Mouse (Mus musculus) cerebellum, adult 11 months (tissue): ENCODE measurements at regions not wholly inside any gene's neighbourhood (a gene's known extent, or its start where the extent isn't known, plus 50 kb on each side); places are given as distances from the start of the nearest gene placed in this dataset.

Experiments used
- DNase-seq: peaks from one replicate; pipeline ENCODE4 v3.0.0; 2022

DNA sequence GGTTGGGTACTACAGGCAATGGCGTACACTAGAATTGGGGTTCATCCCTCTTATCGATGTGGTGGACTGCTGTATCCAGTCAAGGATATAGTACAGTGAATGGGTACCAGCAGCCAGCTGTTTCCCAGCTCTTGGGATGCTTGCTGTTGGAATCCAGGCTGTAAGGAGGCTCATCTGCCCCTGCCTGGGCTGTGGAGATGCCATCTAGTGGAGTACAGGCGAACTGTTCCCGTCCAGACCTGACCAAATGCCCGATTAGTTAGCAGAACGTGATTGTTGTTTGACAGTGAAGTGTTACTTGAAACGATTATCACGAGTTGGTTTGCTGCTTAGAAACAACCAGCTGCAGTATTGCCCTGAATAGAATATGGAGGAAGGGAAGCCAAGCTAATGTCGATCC is 205.0 kb upstream of the Gadl1 start:
- DNase-seq: no peak

DNA sequence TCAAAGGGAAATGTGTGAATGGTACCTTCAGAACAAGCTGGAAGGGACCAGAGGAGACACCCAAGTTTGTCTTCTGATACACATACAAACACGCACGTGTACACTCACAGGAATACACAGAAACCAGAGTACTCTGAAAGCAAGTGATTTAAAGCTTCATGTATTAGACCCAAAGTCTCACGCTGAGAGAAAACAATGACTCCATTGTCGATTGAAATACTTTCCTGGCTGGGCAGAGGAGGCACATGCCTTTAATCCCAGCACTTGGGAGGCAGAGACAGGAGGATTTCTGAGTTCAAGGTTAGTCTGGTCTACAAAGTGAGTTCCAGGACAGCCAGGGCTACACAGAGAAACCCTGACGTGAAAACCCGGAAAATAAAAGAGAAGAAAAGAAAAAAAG is 203.5 kb upstream of the Gadl1 start:
- no peak for DNase-seq

DNA sequence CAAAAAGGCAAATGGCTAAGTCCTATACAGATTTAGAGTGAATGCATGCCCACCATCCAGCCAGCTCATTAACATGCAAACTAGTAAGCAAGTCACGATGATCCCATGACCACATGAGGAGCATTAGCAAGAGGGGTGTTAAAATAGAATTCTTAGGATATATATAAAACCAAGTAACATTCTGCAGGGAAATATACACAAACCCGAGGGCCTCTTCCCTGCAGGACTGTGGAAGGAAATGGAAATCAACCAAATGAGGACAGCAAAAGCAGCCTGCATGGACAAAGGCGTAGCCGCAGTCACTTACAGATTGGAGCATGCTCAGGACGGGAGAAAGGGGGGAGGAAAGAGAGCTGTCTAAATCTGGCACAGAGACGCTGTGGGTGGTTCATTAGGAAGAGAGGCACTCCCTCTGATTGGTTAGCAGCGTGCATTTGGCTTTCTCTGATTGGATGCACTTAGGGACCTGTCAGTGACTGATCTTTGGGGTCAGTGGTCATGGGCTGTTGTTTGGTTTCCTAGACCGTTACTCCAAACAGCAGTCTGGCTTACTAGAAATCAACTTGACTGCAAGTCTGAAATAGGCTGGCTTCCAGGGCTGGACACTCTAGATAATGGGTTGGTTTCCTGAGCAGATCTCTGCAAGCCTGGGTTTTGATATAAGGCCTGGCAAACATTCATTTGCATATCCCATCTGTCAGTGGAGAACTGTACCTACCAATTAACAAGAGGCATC is 200.9 kb upstream of the Gadl1 start:
- no peak for DNase-seq

DNA sequence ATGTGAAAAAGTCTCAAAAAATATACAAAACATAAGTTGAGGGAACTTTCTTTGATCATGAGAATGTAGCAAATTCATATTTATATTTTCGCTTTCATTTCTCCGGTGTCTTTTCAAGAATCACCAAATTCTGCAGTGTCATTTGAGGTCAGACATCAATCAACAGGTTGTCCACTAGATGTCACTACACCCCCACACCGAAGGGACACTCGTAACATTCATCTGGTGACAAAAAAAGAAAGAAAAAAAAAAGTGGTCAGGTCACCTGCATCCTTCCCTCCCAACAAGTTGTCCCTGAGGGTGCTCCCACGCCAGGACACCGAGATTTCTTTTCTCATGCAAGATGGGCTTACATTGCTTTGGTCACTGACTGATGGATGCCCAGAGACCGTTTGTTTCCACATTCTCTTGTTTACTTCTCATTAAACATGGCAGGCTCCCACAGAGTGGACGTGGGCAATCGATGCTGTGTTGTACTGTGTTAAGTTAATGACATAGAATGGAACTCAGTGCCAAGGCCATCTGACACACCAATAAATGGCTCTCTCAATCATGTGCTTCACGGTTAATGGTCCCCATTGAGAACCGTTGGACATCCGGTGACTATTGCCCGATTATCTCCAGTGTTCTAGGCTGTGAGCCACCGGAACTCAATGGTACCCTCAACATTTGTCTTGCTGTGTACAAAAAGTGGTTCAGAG is 199.1 kb upstream of the Gadl1 start:
- no peak for DNase-seq

DNA sequence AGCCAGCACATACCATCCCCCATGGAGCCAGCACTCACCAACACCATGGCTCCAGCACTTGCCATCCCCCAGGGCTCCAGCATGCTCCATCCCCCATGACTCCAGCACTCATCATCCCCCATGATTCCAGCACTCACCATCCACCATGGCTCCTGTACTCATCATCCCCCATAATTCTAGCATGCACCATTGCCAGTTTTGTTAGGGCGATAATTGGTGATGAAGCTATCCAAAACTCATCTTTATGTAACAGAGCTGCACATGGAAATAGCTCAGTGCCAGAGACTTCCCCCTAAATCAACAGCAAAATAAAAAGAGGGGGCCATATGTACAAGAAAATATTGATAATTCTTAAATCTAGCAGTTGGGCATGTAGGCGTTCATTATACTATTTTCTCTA is 188.9 kb upstream of the Gadl1 start:
- no peak for DNase-seq

DNA sequence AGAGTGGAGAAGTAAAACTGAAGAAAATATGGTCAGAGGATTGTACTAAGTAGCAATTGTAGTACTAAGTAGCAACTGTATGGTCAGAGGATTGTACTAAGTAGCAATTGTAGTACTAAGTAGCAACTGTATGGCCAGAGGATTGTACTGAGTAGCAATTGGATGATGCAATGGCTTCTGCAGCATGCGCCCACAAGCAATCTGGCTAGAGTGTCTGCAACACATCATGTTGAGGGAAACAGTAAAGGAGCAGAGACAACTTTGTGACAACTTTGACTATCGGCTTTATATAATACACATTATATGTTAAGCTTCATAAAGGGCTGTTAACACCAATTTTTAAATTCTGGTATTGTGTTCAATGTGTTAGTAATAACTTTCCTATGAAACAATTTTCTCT is 188.4 kb upstream of the Gadl1 start:
- DNase-seq: no peak

DNA sequence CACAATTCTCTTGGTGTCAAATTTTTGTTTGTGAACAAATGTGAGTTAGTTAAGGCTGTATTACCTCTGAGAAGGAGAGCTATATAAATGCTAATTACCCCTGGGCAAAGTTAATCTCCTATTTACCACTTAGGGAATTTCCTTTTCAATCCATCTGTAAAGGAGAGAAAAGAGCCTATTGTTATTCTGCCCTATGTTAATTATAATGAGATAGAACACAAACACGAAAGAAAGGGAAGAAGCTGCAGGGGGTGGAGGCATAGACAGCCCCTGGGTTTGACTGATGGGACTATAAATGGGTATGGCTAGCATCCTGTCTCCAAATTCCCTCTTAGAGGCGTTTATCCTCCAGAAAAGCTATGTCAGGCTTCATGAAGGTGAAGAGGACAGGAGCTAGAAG is 185.2 kb upstream of the Gadl1 start:
- DNase-seq: no peak

DNA sequence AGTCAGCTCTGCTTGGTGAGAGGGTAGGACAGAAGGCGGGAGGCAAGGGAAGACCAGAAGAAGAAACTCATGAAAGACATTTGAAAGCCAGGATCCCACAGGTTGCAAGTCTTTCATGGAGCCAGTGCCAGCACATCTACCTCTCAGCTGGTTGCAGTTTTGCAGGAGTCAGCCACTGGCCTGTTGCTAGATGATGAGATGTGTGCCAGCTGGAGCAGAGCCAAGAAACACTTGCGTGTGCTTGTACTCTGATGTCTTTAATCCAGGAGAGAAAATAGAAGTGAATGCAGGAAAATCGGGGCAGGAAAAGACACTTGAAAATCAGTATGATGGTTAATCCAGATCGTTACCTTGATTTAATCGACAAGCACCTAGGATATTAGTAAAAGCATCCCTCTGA is 181.9 kb upstream of the Gadl1 start:
- DNase-seq: no peak

DNA sequence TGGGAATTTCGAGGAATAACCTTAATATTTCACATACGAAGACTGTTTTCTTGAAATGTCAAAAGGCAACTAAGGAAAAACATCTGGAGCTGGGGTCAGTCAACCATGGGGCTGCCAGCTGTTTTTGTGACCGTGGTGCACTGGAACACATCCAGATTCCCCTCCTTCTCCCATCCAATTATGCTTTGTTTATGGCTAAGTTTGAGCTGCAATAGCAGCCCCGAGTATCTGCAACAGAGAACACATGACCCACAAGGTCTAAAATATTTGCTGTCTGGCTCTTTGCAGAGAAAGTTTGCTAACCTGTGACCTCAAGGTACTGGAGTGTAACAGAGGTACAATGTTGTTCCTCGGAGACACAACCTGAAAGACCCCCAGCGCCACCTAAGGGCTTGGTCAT is 177.7 kb upstream of the Gadl1 start:
- DNase-seq: no peak

DNA sequence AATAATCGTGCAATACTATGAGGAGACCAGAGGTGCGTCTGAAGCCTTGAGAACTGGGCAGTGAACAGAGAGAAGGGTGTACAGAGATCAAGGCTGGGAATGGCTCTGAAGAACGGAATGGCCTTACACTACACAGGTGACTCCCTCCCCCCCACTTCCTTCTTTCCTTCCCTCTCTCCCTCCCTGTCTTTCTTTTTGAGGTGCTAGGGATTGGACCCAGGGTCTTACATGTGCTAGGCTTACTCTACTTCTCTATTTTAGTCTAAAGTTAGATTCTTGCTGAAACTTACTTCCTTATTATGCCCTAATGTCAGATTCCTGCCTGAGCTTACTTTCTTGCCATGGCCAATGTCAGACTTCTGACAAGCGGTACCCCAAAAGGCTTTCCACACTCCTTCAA is 176.2 kb upstream of the Gadl1 start:
- no peak for DNase-seq

DNA sequence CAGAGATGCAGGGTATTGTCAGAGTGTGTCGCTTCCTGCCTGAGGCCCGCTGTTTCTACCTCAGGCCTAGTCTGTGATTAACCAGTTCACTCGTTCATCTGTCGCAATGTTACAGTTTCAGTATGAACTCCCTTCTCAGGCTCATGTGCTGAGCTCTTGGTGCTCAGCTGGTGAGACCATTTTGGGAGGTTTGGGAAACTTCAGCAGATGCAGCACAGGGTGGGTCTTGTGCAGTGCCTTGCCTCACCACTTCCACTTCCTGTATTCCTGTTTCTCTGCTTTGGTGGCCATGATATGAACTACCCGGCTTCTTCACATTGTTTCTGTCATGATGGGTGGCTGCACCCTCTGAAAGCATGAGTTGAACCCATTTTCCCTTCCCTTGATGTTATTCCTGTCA is 169.3 kb upstream of the Gadl1 start:
- no peak for DNase-seq

DNA sequence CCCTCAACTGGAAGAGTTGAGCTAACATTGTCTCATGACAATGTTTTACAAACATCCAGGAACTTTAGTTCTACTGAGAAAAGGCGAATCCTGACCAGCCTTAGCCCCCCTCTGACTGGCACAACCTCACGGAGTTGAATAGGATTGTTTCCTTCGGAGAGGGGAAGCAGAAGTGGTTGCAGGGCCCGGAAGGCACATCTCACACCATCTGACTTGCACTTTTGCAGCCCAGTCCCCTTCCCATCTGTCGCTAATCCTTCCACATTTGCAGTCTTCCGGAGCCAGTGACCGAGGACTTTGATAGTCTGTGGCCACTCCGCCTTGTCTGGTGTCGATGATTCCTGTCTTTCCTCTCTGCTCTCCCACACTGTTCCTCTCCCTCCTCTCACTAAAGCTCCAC is 162.8 kb upstream of the Gadl1 start:
- DNase-seq: no peak

DNA sequence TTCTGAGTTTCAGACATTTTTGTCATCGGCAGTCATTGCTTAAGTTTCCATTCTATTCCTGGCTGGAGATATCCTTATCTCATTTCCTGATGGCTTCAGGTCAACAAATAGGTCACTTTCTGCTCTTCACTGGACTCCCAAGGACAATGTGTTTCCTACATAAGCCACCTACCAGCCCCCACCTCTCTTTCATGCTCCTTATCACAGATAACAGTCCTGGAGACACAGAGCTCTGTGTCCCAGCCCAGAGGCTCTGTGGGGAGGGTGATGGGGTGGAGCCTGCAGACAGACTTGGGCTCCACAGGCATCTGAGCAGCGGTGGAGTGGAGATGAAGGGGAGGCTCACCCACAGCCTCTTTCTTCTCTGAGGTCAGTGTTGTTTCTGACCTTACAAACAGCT is 148.8 kb upstream of the Gadl1 start:
- DNase-seq: no peak

DNA sequence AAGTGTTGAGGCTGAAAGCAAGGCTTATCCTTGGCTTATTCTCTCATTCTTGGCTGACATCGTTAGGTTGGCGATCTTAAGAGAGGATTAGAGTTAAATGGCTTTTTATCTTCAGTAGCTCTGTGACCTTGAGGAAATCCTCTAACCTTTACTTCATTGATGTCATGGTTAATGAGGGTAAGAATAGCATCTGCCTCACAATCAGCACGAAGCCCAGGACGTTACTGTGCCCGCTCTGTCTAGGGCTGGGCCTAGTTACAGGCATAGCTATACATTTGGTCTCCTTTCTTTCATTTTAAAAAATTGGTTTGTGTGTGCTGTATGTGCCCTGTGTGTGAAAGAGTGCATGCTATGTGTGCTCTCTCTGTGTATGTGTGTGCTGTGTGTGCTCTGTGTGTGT is 145.1 kb upstream of the Gadl1 start:
- no peak for DNase-seq

DNA sequence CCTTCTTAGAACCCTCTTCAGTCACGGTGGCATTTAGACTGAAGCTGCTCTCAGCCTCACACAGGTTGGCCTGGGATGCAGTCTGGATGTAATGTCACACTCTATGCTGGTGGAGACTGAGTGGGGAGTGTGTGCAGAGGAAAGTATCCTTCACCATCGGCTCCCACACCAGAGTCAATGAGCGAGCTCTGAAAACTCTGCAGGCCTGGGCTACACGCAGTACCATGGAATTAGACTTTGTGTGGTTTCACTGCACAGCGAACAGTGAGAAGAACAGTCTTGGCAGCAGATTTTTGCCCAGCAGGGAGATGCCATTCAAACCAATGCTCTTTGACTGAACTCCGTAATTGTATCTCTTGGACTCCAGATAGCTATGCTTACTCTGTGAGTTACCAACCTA is 142.8 kb upstream of the Gadl1 start:
- DNase-seq: no peak

DNA sequence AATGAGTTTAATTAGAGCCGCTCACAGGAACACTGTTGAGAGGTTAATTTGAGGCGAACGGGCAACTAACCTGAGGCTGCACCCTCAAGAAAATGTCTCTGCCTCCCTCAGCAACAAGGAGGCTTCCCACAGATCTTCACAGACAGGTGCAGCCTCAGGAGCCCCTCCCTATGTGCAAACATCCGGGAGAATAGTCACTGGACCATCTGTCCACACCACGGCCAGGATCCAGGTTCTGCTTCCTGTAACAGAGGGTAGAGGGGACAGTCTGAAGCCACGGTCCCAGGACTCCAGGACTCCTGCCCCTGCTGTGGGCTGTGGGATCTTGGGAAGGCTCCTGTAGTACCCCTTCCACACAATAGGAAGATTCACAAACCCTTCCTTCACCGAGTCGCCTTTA is 134.1 kb upstream of the Gadl1 start:
- no peak for DNase-seq

DNA sequence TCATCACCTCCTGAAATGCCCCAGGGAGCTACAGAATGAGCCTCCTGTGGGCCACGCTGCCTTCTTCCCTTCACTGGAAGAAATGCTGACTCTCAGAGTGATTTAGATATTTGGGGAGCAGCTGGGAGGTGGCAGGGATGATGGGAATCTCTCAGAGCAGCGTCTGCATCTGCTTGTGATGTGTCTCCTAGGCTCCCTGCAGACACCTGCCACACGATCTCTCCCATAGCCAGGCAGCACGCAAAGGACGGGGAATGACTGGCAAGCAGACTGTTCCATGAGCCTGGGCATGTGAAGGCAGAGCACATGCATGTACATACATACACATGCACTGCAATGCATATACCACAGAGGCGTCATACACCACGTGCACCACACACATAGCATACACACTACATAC is 133.4 kb upstream of the Gadl1 start:
- no peak for DNase-seq

DNA sequence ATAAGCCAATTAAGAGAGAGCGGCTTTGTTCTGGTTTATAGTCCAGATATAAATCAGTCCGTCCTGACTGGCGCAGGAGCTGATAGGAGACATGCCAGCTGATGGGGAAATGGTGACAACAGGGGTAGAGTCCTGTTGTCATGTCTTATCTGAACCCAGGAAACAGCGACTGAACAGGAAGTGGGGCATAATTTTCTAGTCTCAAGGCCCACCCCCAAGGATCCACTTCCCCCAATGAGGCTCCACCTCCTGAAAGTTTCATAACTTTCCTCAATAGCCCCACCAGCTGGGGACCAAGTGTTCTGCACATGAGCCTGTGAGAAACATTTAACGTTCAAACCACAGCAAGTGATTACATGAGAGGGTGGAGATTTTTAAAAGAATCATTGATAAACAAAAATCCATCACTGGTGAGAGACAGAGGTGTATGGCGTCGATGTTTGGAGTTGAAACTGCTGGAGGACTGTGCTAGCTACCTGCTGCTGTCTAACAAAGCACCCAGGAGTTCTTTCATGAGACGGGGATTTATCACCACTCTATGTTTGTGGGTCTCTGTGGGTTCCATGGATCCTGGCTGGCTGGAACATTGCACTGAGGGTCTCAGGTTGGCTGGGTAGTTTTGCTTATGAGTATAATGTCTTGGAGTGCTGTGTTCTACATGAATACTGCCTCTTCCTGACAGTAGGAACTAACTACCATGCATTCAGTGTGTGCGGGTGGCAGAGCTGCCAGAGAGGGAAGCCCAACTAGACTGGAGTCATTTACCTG is 132.0 kb upstream of the Gadl1 start:
- no peak for DNase-seq

DNA sequence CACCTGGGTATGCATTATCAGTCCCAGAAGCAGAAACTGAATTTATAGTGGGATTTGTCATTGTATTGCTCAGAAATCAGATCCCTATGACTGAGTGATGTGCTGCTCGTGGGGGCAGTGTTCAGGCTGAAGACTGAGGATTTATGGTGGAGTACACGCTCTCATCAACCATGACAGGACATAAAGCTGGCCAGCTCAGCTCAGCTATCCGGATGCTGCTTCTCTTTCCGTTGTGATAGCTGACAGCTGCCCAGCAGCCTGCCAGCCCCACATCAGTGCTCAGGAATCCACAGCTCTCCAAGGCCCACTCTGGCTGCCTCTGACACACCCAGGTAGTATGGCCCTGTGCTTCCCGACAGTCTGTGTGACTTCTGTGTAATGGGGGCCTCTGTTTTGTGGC is 130.4 kb upstream of the Gadl1 start:
- DNase-seq: no peak

DNA sequence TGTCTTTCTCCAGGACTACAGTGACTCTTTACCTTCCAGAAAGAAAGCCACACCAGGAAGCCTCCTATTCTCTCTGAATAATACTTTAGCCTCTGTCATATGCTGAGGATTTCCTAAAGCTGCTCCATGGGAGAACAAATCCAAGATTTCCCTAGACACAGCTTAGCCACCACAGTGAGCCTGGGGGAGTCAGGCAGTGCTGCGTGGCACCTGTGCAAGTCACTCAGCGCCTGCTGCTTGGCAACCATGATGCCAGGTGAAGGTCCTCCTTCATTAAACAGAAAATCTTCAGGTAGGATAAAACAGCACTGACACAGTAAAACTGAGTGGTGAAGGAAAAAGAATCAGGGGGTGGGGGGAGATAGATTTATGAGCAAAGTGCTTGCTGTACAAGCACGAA is 109.9 kb upstream of the Gadl1 start:
- DNase-seq: no peak

DNA sequence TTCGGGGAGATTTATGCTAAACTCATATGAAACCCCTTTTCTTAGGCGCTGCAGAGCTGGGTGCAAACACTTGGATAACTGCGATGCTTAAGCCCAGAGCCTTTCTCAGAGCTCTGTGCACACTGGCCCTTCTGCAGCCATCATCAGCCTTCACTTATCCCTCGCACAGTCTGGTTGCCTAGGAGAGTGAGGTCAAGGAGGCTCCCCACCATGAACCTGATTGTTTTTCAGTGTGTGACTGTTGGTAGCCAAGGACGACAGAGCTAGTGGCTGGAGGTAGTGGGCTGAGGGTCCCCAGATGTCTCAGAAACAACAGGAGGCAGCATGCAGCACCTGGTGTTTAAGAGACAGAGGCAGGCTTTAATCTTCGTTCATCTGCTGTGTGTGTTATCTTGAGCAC is 108.6 kb upstream of the Gadl1 start:
- DNase-seq: no peak

DNA sequence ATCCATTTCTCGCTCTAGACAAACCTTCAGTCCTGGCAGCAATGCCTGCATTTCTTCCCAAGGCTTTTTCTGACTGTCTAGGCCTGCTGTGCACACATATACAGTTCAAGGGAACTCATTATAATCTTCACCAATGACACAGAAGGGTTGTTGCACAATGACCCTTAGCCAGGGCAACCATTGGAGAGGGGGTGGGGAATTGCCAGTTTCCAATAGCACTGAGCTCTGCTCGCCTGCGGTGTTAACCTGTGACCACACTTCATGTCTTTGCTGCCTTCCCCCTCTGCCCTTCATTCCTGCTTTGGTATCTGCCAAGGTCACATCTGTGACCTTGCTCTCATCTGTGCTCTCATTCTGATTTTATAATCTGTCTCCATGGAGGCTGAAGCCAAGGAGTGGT is 106.2 kb upstream of the Gadl1 start:
- no peak for DNase-seq

DNA sequence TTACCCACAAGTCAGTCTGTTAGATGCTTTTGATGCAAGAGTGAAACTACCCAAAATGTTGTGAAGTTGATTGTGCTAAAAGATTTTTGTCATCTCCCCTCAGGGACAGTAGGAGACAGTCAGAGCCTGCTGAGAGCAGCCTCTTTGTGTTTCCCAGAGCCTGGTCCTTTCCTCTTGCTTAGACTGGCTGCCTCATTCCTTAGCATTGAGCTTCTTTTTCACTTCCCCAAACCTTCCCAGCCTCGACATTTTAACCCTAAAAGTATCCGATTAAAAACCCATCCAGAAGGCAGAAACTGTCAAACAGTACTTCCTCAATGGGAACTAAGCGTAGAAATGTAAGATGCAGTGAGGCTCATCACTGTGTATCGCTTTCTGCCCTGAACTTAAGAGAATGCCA is 104.0 kb upstream of the Gadl1 start:
- no peak for DNase-seq

DNA sequence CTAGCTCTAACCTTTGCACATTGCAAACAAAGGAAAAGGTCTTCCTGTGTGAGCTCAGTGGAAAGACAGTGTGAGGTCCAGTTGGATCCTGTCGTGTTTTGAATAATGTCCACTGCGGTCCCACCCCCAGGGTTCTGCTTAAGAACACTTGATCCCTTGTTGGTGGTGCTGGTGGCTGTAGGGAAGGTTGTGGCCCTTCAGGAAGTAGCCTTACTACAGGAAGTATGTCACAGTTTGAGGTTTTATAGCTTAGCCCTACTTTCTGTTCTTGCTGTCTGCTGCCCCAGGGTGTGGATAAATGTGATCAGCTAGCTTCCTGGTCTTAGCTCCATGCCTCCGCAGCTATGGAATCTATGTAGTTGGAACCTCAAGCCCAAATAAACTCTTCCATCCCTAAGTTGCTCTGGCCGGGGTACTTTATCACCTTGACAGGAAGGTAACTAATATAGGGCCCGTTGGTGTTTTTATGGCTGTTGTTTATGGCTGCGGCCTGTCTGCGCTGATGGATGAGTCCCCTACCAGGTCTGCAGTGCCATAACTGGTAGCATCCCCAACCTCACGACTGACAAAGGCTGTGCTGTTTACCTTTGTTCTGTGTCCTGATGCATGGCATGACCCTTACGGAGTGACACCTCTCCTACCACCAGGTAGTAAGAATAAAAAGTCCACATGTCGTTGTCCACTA is 103.1 kb upstream of the Gadl1 start:
- DNase-seq: no peak
